Mouse (Mus musculus) hindbrain, embryonic 14.5 days (tissue): Measurements from ENCODE around the gene Rora. TPM values are rescaled to one million over a fixed set of nuclear protein-coding genes. Genes with fewer than 3 reads are reported as not detected.

Experiments used
- ATAC-seq: fragments of 200-750 bp; cut with Nextera tagmentation; 2 replicates; pipeline ENCODE4 v1.8.0; 2017; ENCODE audit warnings: moderate number of reproducible peaks, mild to moderate bottlenecking, moderate TSS enrichment, moderate library complexity; ENCODE audit not compliant: low FRiP score
- DNase-seq: peaks from one replicate; pipeline ENCODE4 v3.0.0-alpha.2; 2015; ENCODE audit warnings: low spot score
- H3K27ac ChIP-seq: fragments of 300-500 bp; sonication (generic); 2 replicates; pipeline ENCODE4 v1.5.1; 2014; ENCODE audit warnings: mild to moderate bottlenecking, moderate library complexity
- H3K27me3 ChIP-seq: fragments of 300-500 bp; sonication (generic); 2 replicates; pipeline ENCODE4 v1.6.1; 2014; ENCODE audit warnings: mild to moderate bottlenecking, low read length, mixed read lengths; ENCODE audit not compliant: control insufficient read depth, insufficient read depth
- H3K36me3 ChIP-seq: fragments of 300-500 bp; sonication (generic); replicated peaks from 2 replicates; pipeline ENCODE4 v1.6.1; 2014; ENCODE audit not compliant: control insufficient read depth, insufficient read depth
- H3K4me1 ChIP-seq: fragments of 300-500 bp; sonication (generic); replicated peaks from 2 replicates; pipeline ENCODE4 v1.6.1; 2014; ENCODE audit warnings: antibody characterized with exemption, low read length, mixed read lengths; ENCODE audit not compliant: control insufficient read depth, insufficient read depth
- H3K4me2 ChIP-seq: fragments of 300-500 bp; sonication (generic); replicated peaks from 2 replicates; pipeline ENCODE4 v1.6.1; 2014; ENCODE audit warnings: mild to moderate bottlenecking, moderate library complexity
- H3K4me3 ChIP-seq: fragments of 300-500 bp; sonication (generic); replicated peaks from 2 replicates; pipeline ENCODE4 v1.5.1; 2014; ENCODE audit warnings: mild to moderate bottlenecking, low read length
- H3K9ac ChIP-seq: fragments of 300-500 bp; sonication (generic); 2 replicates; pipeline ENCODE4 v1.6.1; 2014
- H3K9me3 ChIP-seq: fragments of 300-500 bp; sonication (generic); 2 replicates; pipeline ENCODE4 v1.6.1; 2016; ENCODE audit warnings: low read length; ENCODE audit not compliant: control insufficient read depth
- WGBS: fragments of 180-500 bp; shearing (Covaris S2); extraction: QIAGEN DNeasy Blood & Tissue Kit; methylation state at CpG from one replicate; pipeline ENCODE4 v1.1.7; 2014; 5-methylcytosine and 5-hydroxymethylcytosine counted together
- polyA plus RNA-seq: library from polyadenylated mRNA; unstranded; fragments of >200 nt; fragmentation: Nextera tagmentation; extraction: Ambion mirVana; gene quantifications from 2 replicates; pipeline ENCODE4 v1.2.1, GENCODE M21; 2014

Gene Rora
- polyA plus RNA-seq, 1 experiment from 2014 or later, result 22.0 TPM

GRCm38 (mm10) chr9:69165096-69165836, 511.7 kb downstream of the Rora start:
- ATAC-seq, result no peak
- Histone ChIP-seq H3K9me3 (no peaks in the 10 kb centered on the region), H3K4me1 (no peaks in the 10 kb centered on the region), H3K9ac (no peak overlapping the region), H3K36me3 (no peaks in the 10 kb centered on the region), H3K4me3 (no peak overlapping the region), H3K27ac (no peak overlapping the region), H3K27me3 (no peaks in the 10 kb centered on the region), H3K4me2 (no peak overlapping the region)
- WGBS, result 84% methylated on average over 7 of the region's 7 CpGs
- DNase-seq, result no peak

- ATAC-seq (no peak), DNase-seq (no peak)
- WGBS, result 83% methylated on average over 6 of the region's 6 CpGs
- no peaks in the 10 kb centered on the region for H3K36me3 ChIP-seq
- H3K4me2 ChIP-seq, result no peak overlapping the region
- H3K9ac ChIP-seq, result no peak overlapping the region
- H3K27ac ChIP-seq, result no peak overlapping the region
- no peaks in the 10 kb centered on the region for H3K27me3 ChIP-seq
- H3K4me3 ChIP-seq, result no peak overlapping the region
- no peaks in the 10 kb centered on the region for H3K4me1 ChIP-seq
- no peaks in the 10 kb centered on the region for H3K9me3 ChIP-seq
Measured at GRCm38 (mm10) chr9:69174061-69174460, 520.5 kb downstream of the Rora start.

GRCm38 (mm10) chr9:69174527-69175116, 521.0 kb downstream of the Rora start:
- DNase-seq, result no peak
- 69% methylated on average over 10 of the region's 10 CpGs for WGBS
- no peaks in the 10 kb centered on the region for H3K4me1 ChIP-seq
- no peak overlapping the region for H3K27ac ChIP-seq
- no peak overlapping the region for H3K4me2 ChIP-seq
- ATAC-seq, result no peak
- H3K27me3 ChIP-seq, result no peaks in the 10 kb centered on the region
- no peaks in the 10 kb centered on the region for H3K9me3 ChIP-seq
- H3K9ac ChIP-seq, result no peak overlapping the region
- H3K36me3 ChIP-seq, result no peaks in the 10 kb centered on the region
- H3K4me3 ChIP-seq, result no peak overlapping the region

GRCm38 (mm10) chr9:69176988-69177387, 523.4 kb downstream of the Rora start:
- Histone ChIP-seq H3K9me3 (no peaks in the 10 kb centered on the region), H3K4me2 (no peak overlapping the region), H3K36me3 (no peaks in the 10 kb centered on the region), H3K4me3 (no peak overlapping the region), H3K27ac (no peak overlapping the region), H3K4me1 (no peaks in the 10 kb centered on the region), H3K9ac (no peak overlapping the region), H3K27me3 (no peaks in the 10 kb centered on the region)
- DNase-seq, result no peak
- 85% methylated on average over 3 of the region's 3 CpGs for WGBS
- no peak for ATAC-seq

GRCm38 (mm10) chr9:69179224-69179623, 525.6 kb downstream of the Rora start:
- Histone ChIP-seq H3K27me3 (no peaks in the 10 kb centered on the region), H3K4me1 (no peaks in the 10 kb centered on the region), H3K4me2 (no peak overlapping the region), H3K9me3 (no peaks in the 10 kb centered on the region), H3K36me3 (no peaks in the 10 kb centered on the region), H3K4me3 (no peak overlapping the region), H3K9ac (no peak overlapping the region), H3K27ac (no peak overlapping the region)
- 89% methylated on average over 8 of the region's 8 CpGs for WGBS
- ATAC-seq (no peak), DNase-seq (no peak)

GRCm38 (mm10) chr9:69180961-69181360, 527.4 kb downstream of the Rora start:
- Histone ChIP-seq H3K4me1 (no peaks in the 10 kb centered on the region), H3K4me3 (no peak overlapping the region), H3K36me3 (no peaks in the 10 kb centered on the region), H3K27me3 (no peaks in the 10 kb centered on the region), H3K27ac (no peak overlapping the region), H3K9ac (no peak overlapping the region), H3K4me2 (no peak overlapping the region), H3K9me3 (no peaks in the 10 kb centered on the region)
- WGBS, result 43% methylated on average over 3 of the region's 3 CpGs
- ATAC-seq, result no peak
- no peak for DNase-seq

- Histone ChIP-seq H3K4me1 (no peaks in the 10 kb centered on the region), H3K9ac (no peak overlapping the region), H3K36me3 (no peaks in the 10 kb centered on the region), H3K9me3 (no peaks in the 10 kb centered on the region), H3K27me3 (no peaks in the 10 kb centered on the region), H3K4me3 (no peak overlapping the region), H3K27ac (no peak overlapping the region), H3K4me2 (no peak overlapping the region)
- DNase-seq, result no peak
- no peak for ATAC-seq
Measured at GRCm38 (mm10) chr9:69181411-69181810, 527.8 kb downstream of the Rora start.

GRCm38 (mm10) chr9:69183888-69184287, 530.3 kb downstream of the Rora start:
- Histone ChIP-seq H3K27ac (no peak overlapping the region), H3K36me3 (no peaks in the 10 kb centered on the region), H3K9ac (no peak overlapping the region), H3K9me3 (no peaks in the 10 kb centered on the region), H3K27me3 (no peaks in the 10 kb centered on the region), H3K4me3 (no peak overlapping the region), H3K4me1 (no peaks in the 10 kb centered on the region), H3K4me2 (no peak overlapping the region)
- 53% methylated on average over 4 of the region's 4 CpGs for WGBS
- ATAC-seq, result no peak
- DNase-seq, result no peak

- Histone ChIP-seq H3K9me3 (no peaks in the 10 kb centered on the region), H3K4me2 (no peak overlapping the region), H3K4me3 (no peak overlapping the region), H3K36me3 (no peaks in the 10 kb centered on the region), H3K27ac (no peak overlapping the region), H3K4me1 (no peaks in the 10 kb centered on the region), H3K27me3 (no peaks in the 10 kb centered on the region), H3K9ac (no peak overlapping the region)
- ATAC-seq, result no peak
- WGBS, result 67% methylated on average over 1 of the region's 1 CpGs
- no peak for DNase-seq
Measured at GRCm38 (mm10) chr9:69190726-69191125, 537.1 kb downstream of the Rora start.
